Mouse (Mus musculus) liver, postnatal 0 days (tissue): ENCODE results near the gene Fbxl12. TPM values are rescaled to one million over a fixed set of nuclear protein-coding genes. Genes with fewer than 3 reads are reported as not detected.

Experiments
- ATAC-seq: fragments of 200-750 bp; cut with Nextera tagmentation; 2 replicates; pipeline ENCODE4 v1.8.0; 2017; ENCODE audit warnings: mild to moderate bottlenecking, moderate library complexity
- DNase-seq: peaks from one replicate; pipeline ENCODE4 v3.0.0-alpha.2; 2016
- H3K27ac ChIP-seq: fragments of 300-500 bp; sonication (generic); 2 replicates; pipeline ENCODE4 v1.5.1; 2014; ENCODE audit warnings: antibody characterized with exemption, moderate library complexity, mild to moderate bottlenecking, low read depth
- H3K27me3 ChIP-seq: fragments of 300-500 bp; sonication (generic); 2 replicates; pipeline ENCODE4 v1.6.1; 2014; ENCODE audit warnings: low read length, control low read depth, mixed read lengths; ENCODE audit not compliant: insufficient read depth
- H3K36me3 ChIP-seq: fragments of 300-500 bp; sonication (generic); replicated peaks from 2 replicates; pipeline ENCODE4 v1.6.1; 2014; ENCODE audit warnings: mild to moderate bottlenecking, control low read depth, low read length, moderate library complexity, mixed read lengths; ENCODE audit not compliant: insufficient read depth
- H3K4me1 ChIP-seq: fragments of 300-500 bp; sonication (generic); 2 replicates; pipeline ENCODE4 v1.6.1; 2014; ENCODE audit warnings: antibody characterized with exemption, mild to moderate bottlenecking, control low read depth; ENCODE audit not compliant: insufficient read depth
- H3K4me2 ChIP-seq: fragments of 300-500 bp; sonication (generic); 2 replicates; pipeline ENCODE4 v1.6.1; 2014; ENCODE audit warnings: low read depth, mild to moderate bottlenecking, low read length, moderate library complexity, mixed read lengths
- H3K4me3 ChIP-seq: fragments of 300-500 bp; sonication (generic); 2 replicates; pipeline ENCODE4 v1.5.1; 2014; ENCODE audit warnings: low read depth, low read length
- H3K9ac ChIP-seq: fragments of 300-500 bp; sonication (generic); replicated peaks from 2 replicates; pipeline ENCODE4 v1.6.1; 2014; ENCODE audit warnings: mild to moderate bottlenecking, moderate library complexity
- H3K9me3 ChIP-seq: fragments of 300-500 bp; sonication (generic); 2 replicates; pipeline ENCODE4 v1.6.1; 2016; ENCODE audit warnings: mild to moderate bottlenecking, control low read depth, low read length, mixed read lengths
- CTCF ChIP-seq: sonication (generic); IDR thresholded peaks from 2 replicates; pipeline ENCODE4 v1.5.1; 2016; ENCODE audit warnings: antibody characterized with exemption, low read depth
- EP300 ChIP-seq: IDR thresholded peaks from 2 replicates; pipeline ENCODE4 v1.6.1; 2016; ENCODE audit warnings: antibody characterized with exemption, low read depth, mild to moderate bottlenecking
- WGBS: fragments of 180-500 bp; shearing (Covaris S2); extraction: QIAGEN DNeasy Blood & Tissue Kit; methylation state at CpG from one replicate; pipeline ENCODE4 v1.1.7; 2014; ENCODE audit not compliant: insufficient replicate concordance; 5-methylcytosine and 5-hydroxymethylcytosine counted together
- polyA plus RNA-seq: library from polyadenylated mRNA; unstranded; fragments of >200 nt; fragmentation: Nextera tagmentation; extraction: Ambion mirVana; gene quantifications from 2 replicates; pipeline ENCODE4 v1.2.1, GENCODE M21; 2015

Gene Fbxl12
- polyA plus RNA-seq, 1 experiment from 2014 or later = 7.1 TPM

DNA sequence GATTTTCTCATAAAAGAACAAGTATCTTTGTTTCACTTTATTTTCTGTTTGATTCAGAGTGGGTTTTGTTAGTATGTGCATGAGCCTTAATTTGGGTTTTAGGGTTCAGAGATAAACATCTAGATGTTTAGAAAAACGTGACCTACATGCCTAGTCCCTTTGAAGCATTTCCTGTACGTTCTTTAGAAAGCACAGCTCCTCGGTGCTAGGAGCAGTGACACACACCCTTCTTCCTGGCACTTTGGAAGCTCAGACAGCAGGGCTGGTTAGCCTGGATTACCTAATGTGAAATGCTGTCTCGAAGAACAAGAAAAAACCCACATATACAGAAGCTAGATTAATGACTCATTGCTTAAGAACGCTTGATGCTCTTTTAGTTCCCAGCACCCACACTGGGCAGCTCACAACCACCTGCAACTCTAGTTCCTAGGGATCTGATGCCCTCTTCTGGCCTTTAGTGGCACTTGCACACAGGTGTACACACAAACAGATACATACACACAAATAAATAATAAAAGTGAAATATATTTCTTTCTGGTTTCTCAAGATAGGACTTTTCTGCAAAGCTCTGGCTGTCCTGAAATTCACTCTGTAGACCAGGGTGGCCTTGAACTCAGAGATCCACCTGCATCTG, 34.6 kb downstream of the Fbxl12 start:
- ATAC-seq = no peak

DNA sequence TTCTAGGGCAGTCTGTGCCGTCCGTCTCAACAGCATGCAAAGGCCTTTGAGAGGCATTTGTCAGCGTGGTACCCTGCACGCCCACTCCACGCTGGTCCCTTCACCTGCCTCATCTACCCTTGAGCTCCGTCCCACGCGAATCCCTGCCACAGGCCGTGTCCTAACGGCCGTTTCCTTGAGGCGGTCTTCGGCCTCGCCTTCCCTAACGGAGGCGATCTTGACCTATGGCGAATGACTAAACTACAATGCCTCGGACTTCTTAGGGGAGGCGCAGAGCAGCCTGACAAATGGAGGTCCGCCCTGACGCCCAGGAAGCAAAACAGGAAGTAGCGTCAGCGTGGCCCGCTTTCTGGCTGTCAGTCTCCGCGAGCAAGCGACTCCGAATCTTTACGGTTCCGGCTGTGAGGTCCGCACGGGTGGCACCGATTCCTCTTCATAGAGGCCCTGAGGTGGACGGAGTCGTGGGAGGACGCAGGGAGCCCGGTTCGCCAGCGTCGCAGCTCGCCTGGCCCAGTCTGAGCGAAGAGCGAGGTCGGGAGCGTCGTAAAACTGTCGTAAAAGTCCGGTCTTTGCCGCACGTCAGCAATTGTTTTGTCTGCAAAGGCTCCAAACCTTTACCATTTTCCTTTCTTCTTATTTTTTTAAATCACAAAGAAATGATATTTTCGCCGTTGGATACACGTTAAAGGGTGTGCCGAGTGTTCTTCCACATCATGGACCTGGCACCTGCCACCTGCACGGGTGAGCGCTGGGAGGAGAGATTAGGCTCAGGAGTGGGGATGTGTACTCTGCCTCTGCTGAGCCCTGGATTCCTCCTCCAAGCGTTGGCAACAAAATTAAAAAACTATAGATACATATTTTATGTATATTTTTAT, 37.2 kb downstream of the Fbxl12 start:
- Histone ChIP-seq H3K27me3 (no peaks in the 10 kb centered on the region), H3K9ac (peak overlapping the region; percentile 77), H3K4me3 (peak overlapping the region; percentile 63), H3K4me2 (peak overlapping the region; percentile 87), H3K9me3 (no peaks in the 10 kb centered on the region), H3K36me3 (no peaks in the 10 kb centered on the region), H3K27ac (peak overlapping the region; percentile 97), H3K4me1 (peaks cover 4% of the 10 kb centered on the region)
- WGBS = under 1% methylated on average over 57 of the region's 57 CpGs
- peak; percentile 88 for DNase-seq
- TF ChIP-seq CTCF (no peak), EP300 (no peak)
- ATAC-seq = peak; percentile 93

More for the DNA sequence above, 34.6 kb downstream of the Fbxl12 start:
- Histone ChIP-seq H3K27ac (no peak overlapping the region), H3K9me3 (no peaks in the 10 kb centered on the region), H3K4me2 (no peak overlapping the region), H3K4me1 (peaks cover 4% of the 10 kb centered on the region), H3K9ac (no peak overlapping the region), H3K27me3 (no peaks in the 10 kb centered on the region), H3K4me3 (no peak overlapping the region), H3K36me3 (no peaks in the 10 kb centered on the region)
- DNase-seq = no peak
- TF ChIP-seq EP300 (no peak), CTCF (no peak)
- WGBS = 75% methylated on average over 5 of the region's 5 CpGs

DNA sequence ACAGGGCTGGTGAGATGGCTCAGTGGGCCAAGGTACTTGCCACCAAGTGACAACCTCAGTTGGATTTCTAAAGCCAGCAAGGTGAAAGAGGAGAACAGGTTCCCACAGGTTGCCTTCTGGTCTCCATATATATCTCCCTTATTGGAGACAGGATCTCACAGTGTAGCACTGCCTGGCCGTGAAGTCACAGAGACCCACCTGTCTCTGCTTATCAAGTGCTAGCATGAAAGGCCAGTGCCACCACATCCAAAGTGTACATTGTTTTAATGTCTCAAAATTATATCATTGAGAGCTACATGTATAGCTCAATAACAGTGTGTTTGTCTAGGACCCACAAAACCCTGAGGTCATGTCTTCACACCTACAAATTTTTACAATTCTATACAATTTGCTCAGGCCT, 38.3 kb downstream of the Fbxl12 start:
- no peak for ATAC-seq
- TF ChIP-seq CTCF (no peak), EP300 (no peak)
- Histone ChIP-seq H3K9ac (no peak overlapping the region), H3K27ac (no peak overlapping the region), H3K4me1 (peaks cover 4% of the 10 kb centered on the region), H3K36me3 (no peaks in the 10 kb centered on the region), H3K4me2 (no peak overlapping the region), H3K9me3 (no peaks in the 10 kb centered on the region), H3K4me3 (peak overlapping the region; percentile 63; the same call in 1 of the 2 replicates), H3K27me3 (no peaks in the 10 kb centered on the region)
- WGBS = 87% methylated on average over 1 of the region's 1 CpGs
- no peak for DNase-seq

DNA sequence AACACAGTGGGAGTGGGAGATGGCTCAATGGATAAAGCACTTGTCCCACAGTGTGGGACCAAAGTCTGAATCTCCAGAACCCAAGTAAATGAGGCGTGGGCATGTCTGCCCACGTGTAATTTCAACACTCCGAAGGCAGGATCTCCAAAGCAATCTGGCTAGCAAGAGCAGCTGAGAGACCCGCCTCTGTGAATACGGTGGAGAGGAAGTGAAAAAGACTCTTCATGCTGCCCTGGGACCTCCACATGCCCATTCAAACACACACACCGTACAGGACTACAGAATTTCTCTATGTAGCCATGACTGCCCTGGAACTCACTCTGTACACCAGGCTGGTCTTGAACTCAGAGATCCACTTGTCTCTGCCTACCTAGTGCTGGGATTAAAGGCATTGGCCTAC, 43.3 kb downstream of the Fbxl12 start:
- DNase-seq (no peak), ATAC-seq (no peak)
- Histone ChIP-seq H3K4me3 (no peak overlapping the region), H3K9me3 (no peaks in the 10 kb centered on the region), H3K27ac (no peak overlapping the region), H3K4me2 (no peak overlapping the region), H3K4me1 (no peaks in the 10 kb centered on the region), H3K36me3 (no peaks in the 10 kb centered on the region), H3K9ac (no peak overlapping the region), H3K27me3 (no peaks in the 10 kb centered on the region)
- WGBS = 64% methylated on average over 6 of the region's 6 CpGs
- TF ChIP-seq EP300 = no peak
- TF ChIP-seq CTCF = no peak

DNA sequence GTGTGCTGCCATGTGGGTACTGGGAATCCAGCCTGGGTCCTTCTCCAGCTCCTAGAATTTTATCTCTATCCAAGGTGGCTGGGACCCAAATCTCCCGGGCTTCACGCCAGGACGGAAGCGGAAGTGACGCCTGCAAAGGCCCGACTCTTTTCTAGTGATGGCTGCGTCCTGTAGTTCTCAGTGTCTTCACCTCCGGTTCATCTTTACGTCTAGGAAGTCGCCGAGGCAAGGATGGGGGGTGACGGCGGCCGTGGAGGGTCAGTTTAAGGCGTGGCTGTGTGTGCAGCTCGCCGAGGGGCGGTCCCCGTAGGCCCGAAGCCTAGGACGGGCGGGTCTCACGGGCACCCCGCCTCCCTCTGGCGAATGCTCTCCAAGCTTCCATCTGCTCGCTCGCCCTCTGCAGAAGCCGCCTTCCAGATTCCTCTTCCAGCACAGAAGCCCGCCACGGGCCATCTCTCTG, 63.4 kb downstream of the Fbxl12 start, which contains the start of gene Zfp846:
Gene Zfp846 (plus strand): TSS at position 117 of the 460 bp plus-strand sequence.
- peak within 1 kb of the TSS; percentile 57 for H3K9ac ChIP-seq
- under 1% methylated on average over 30 of the region's 30 CpGs for WGBS
- peak within 1 kb of the TSS; percentile 76 for H3K4me2 ChIP-seq
- no peaks in the 10 kb centered on the region for H3K4me1 ChIP-seq
- H3K27ac ChIP-seq = no peak within 1 kb of the TSS; the same call in 1 of the 2 replicates
- ATAC-seq = peak; percentile 100
- H3K27me3 ChIP-seq = peaks cover 3% of the 10 kb centered on the region; the same call in 1 of the 2 replicates
- TF ChIP-seq EP300 (peak; percentile 47; the same call in 1 of the 2 replicates), CTCF (peak; percentile 17)
- H3K9me3 ChIP-seq = no peaks in the 10 kb centered on the region
- peak; percentile 93 for DNase-seq
- no peaks in the 10 kb centered on the region for H3K36me3 ChIP-seq
- peak within 1 kb of the TSS; percentile 58 for H3K4me3 ChIP-seq

DNA sequence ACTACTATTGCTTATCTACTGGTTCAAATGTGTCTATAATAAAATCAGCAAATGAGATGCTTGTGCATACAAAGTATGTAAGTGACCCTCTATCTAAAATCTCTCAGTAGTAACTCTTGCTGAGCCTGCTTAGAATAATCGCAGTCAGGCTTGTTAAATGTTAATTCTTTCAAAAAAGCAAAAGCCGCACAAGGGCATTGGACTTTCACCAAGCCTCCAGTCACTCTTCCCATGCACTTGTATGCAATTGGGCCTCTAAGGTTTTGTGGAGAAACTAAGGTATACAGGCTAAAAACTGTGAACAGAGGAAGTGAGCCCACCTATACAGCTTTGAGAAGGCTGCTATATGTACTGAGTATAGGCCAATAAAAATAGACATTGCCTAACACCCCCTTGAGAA, 68.0 kb downstream of the Fbxl12 start:
- Histone ChIP-seq H3K9ac (no peak overlapping the region), H3K4me3 (no peak overlapping the region), H3K4me2 (no peak overlapping the region), H3K27ac (no peak overlapping the region), H3K27me3 (peaks cover 3% of the 10 kb centered on the region; the same call in 1 of the 2 replicates), H3K36me3 (no peaks in the 10 kb centered on the region), H3K4me1 (no peaks in the 10 kb centered on the region), H3K9me3 (no peaks in the 10 kb centered on the region)
- 81% methylated on average over 2 of the region's 2 CpGs for WGBS
- DNase-seq = no peak
- ATAC-seq = no peak
- TF ChIP-seq EP300 = no peak
- TF ChIP-seq CTCF = no peak
